In genomic region chr5:29388181-29388943, GRCm38 (mm10) we compare ENCODE assay signal across 9 mouse cellular contexts. TPM values are rescaled to one million over a fixed set of nuclear protein-coding genes. Genes with fewer than 3 reads are reported as not detected.
DNase-seq lines count a peak whose midpoint lies in the region; ATAC-seq and TF ChIP-seq lines count a peak whose summit lies in the region.
"Had no signal": no experiment of that assay in that cellular context is flagged by ENCODE, and none has a peak within 500 bp of the region (broad histone marks: within the 10 kb centered on the region; RNA-seq: fewer than 3 reads in every experiment).

No protein-coding gene starts in this region.

- WGBS in embryonic facial prominence, embryonic 14.5 days: 35% methylated on average over 7 of the region's 7 CpGs
- 37% methylated on average over 7 of the region's 7 CpGs for WGBS in heart, postnatal 0 days
- WGBS in lung, embryonic 16.5 days: 18% methylated on average over 7 of the region's 7 CpGs
- WGBS in hindbrain, postnatal 0 days: 44% methylated on average over 7 of the region's 7 CpGs

- DNase-seq in adrenal gland, adult 2 months: peak; percentile 32
- DNase-seq in adrenal gland, postnatal 25 days: no peak
- DNase-seq in embryonic facial prominence, embryonic 14.5 days (ENCODE audit: low spot score): peak; percentile 59
- peak; percentile 61 for DNase-seq in heart, postnatal 0 days (ENCODE audit: low spot score)
- no peak for DNase-seq in layer of hippocampus, adult 18-20 months (ENCODE audit: low spot score in 2 of 2)
- no peak for DNase-seq in hindbrain, postnatal 0 days (ENCODE audit: low spot score)
- DNase-seq: right cerebral cortex, adult 18-20 months had no signal

- no peaks in the 10 kb centered on the region for H3K4me1 ChIP-seq in embryonic facial prominence, embryonic 14.5 days (ENCODE audit: control insufficient read depth, insufficient read depth, low read length)
- no peaks in the 10 kb centered on the region for H3K4me1 ChIP-seq in heart, postnatal 0 days (ENCODE audit: control insufficient read depth, insufficient read depth)
- peaks cover 15% of the 10 kb centered on the region for H3K4me1 ChIP-seq in lung, embryonic 16.5 days (replicated peaks; ENCODE audit: control insufficient read depth, insufficient read depth, low read length)
- no peaks in the 10 kb centered on the region for H3K4me1 ChIP-seq in hindbrain, postnatal 0 days (ENCODE audit: insufficient read depth, low read length)

- peak; percentile 18; the same call in 1 of the 2 replicates for ATAC-seq in embryonic facial prominence, embryonic 14.5 days (ENCODE audit: low read depth)
- ATAC-seq in heart, postnatal 0 days (ENCODE audit: insufficient read depth, low read depth): peak; percentile 86
- peak; percentile 88 for ATAC-seq in lung, embryonic 16.5 days (ENCODE audit: low read depth)
- ATAC-seq in CD4-positive, CD25-positive, alpha-beta regulatory T cell, adult 4 months: no peak
- no peak for ATAC-seq in hindbrain, postnatal 0 days

- peak; percentile 87; the same call in 1 of the 2 replicates for TF ChIP-seq EP300 in heart, postnatal 0 days (IDR thresholded peaks at IDR 0.05; ENCODE audit: low read depth)

- TF ChIP-seq CTCF in heart, postnatal 0 days (IDR thresholded peaks at IDR 0.05; ENCODE audit: low read depth): no peak
- no peak for TF ChIP-seq CTCF in hindbrain, postnatal 0 days (IDR thresholded peaks at IDR 0.05; ENCODE audit: low read depth)

- H3K9ac ChIP-seq in embryonic facial prominence, embryonic 14.5 days (ENCODE audit: low read depth, low read length): no peak overlapping the region
- H3K9ac ChIP-seq in heart, postnatal 0 days (replicated peaks; ENCODE audit: low read depth, low read length): no peak overlapping the region
- H3K9ac ChIP-seq in lung, embryonic 16.5 days (ENCODE audit: low read length): peak overlapping the region; percentile 27; the same call in 1 of the 2 replicates
- no peak overlapping the region for H3K9ac ChIP-seq in hindbrain, postnatal 0 days (replicated peaks; ENCODE audit: low read length)

- no peak overlapping the region for H3K27ac ChIP-seq in embryonic facial prominence, embryonic 14.5 days (replicated peaks; ENCODE audit: low read depth, low read length)
- peak overlapping the region; percentile 85 for H3K27ac ChIP-seq in heart, postnatal 0 days (ENCODE audit: low read depth)
- peak overlapping the region; percentile 85 for H3K27ac ChIP-seq in lung, embryonic 16.5 days (ENCODE audit: low read length)
- no peak overlapping the region for H3K27ac ChIP-seq in hindbrain, postnatal 0 days

- H3K27me3 ChIP-seq in embryonic facial prominence, embryonic 14.5 days (replicated peaks; ENCODE audit: control insufficient read depth, insufficient read depth, low read length): no peaks in the 10 kb centered on the region
- H3K27me3 ChIP-seq in heart, postnatal 0 days (ENCODE audit: control insufficient read depth, insufficient read depth, low read length): no peaks in the 10 kb centered on the region
- no peaks in the 10 kb centered on the region for H3K27me3 ChIP-seq in lung, embryonic 16.5 days (ENCODE audit: control insufficient read depth, insufficient read depth, low read depth, low read length)
- no peaks in the 10 kb centered on the region for H3K27me3 ChIP-seq in hindbrain, postnatal 0 days (ENCODE audit: insufficient read depth, low read length)

- H3K36me3 ChIP-seq in embryonic facial prominence, embryonic 14.5 days (ENCODE audit: control insufficient read depth, insufficient read depth, low read length): no peaks in the 10 kb centered on the region
- no peaks in the 10 kb centered on the region for H3K36me3 ChIP-seq in heart, postnatal 0 days (replicated peaks; ENCODE audit: control insufficient read depth, insufficient read depth, low read length)
- no peaks in the 10 kb centered on the region for H3K36me3 ChIP-seq in lung, embryonic 16.5 days (ENCODE audit: control insufficient read depth, insufficient read depth, low read length)
- no peaks in the 10 kb centered on the region for H3K36me3 ChIP-seq in hindbrain, postnatal 0 days (ENCODE audit: insufficient read depth, low read length)

- no peaks in the 10 kb centered on the region for H3K9me3 ChIP-seq in embryonic facial prominence, embryonic 14.5 days (ENCODE audit: control insufficient read depth, low read length)
- no peaks in the 10 kb centered on the region for H3K9me3 ChIP-seq in heart, postnatal 0 days (replicated peaks; ENCODE audit: control insufficient read depth, low read length)
- H3K9me3 ChIP-seq in lung, embryonic 16.5 days (ENCODE audit: control insufficient read depth, low read length): no peaks in the 10 kb centered on the region
- H3K9me3 ChIP-seq in hindbrain, postnatal 0 days (ENCODE audit: low read length): no peaks in the 10 kb centered on the region

- H3K4me3 ChIP-seq in embryonic facial prominence, embryonic 14.5 days (ENCODE audit: low read depth, low read length): no peak overlapping the region
- no peak overlapping the region for H3K4me3 ChIP-seq in heart, postnatal 0 days (ENCODE audit: low read depth, low read length)
- no peak overlapping the region for H3K4me3 ChIP-seq in lung, embryonic 16.5 days (ENCODE audit: low read length)
- H3K4me3 ChIP-seq in hindbrain, postnatal 0 days (ENCODE audit: low read length): no peak overlapping the region

- no peak overlapping the region for H3K4me2 ChIP-seq in embryonic facial prominence, embryonic 14.5 days (ENCODE audit: low read depth, low read length)
- H3K4me2 ChIP-seq in heart, postnatal 0 days (ENCODE audit: low read depth, low read length): no peak overlapping the region
- peak overlapping the region; percentile 26 for H3K4me2 ChIP-seq in lung, embryonic 16.5 days (ENCODE audit: low read depth, low read length)
- H3K4me2 ChIP-seq in hindbrain, postnatal 0 days (ENCODE audit: low read depth, low read length): no peak overlapping the region

RNA-seq across cellular contexts. Expression of gene Lmbr1, which starts 10.2 kb away (rescaled TPM):
- total RNA-seq in adrenal gland, adult 2 months (2021): 10 to 100 TPM; 10.2 to 12.0 TPM
- 2.3 and 3.2 TPM in 2 replicates for polyA plus RNA-seq in adrenal gland, adult 2 months (2012; rRNA removed)
- total RNA-seq in adrenal gland, postnatal 25 days (2021): 9.9 and 11.8 TPM in 2 replicates
- 12.1 and 15.4 TPM in 2 replicates for polyA plus RNA-seq in embryonic facial prominence, embryonic 14.5 days (2014; fragmentation: Nextera tagmentation; extraction: Ambion mirVana)
- total RNA-seq in heart, postnatal 0 days (2014; rRNA removed; ENCODE audit: low replicate concordance): 18.2 and 28.4 TPM in 2 replicates
- polyA plus RNA-seq in heart, postnatal 0 days (2015; fragmentation: Nextera tagmentation; extraction: Ambion mirVana): 16.9 and 17.3 TPM in 2 replicates
- 10.4 and 10.7 TPM in 2 replicates for polyA plus RNA-seq in lung, embryonic 16.5 days (2015; fragmentation: Nextera tagmentation; extraction: Ambion mirVana)
- total RNA-seq in layer of hippocampus, adult 18-20 months (2021): 10 to 100 TPM; 29.3 to 29.5 TPM
- 1 to 10 TPM; 2.3 to 2.8 TPM for polyA plus RNA-seq in CD4-positive, CD25-positive, alpha-beta regulatory T cell, adult 4 months (2017; shearing (Covaris generic))
- total RNA-seq in hindbrain, postnatal 0 days (2014; rRNA removed): 31.2 and 34.0 TPM in 2 replicates
- 40.4 and 42.2 TPM in 2 replicates for polyA plus RNA-seq in hindbrain, postnatal 0 days (2015; fragmentation: Nextera tagmentation; extraction: Ambion mirVana)

RNA-seq across cellular contexts. Expression of gene Nom1, which starts 46.1 kb away (rescaled TPM):
- total RNA-seq in adrenal gland, adult 2 months (2021): 10 to 100 TPM; 25.9 to 34.9 TPM
- polyA plus RNA-seq in adrenal gland, adult 2 months (2012; rRNA removed): 2.7 and 2.8 TPM in 2 replicates
- total RNA-seq in adrenal gland, postnatal 25 days (2021): 31.4 and 45.8 TPM in 2 replicates
- 17.4 and 28.9 TPM in 2 replicates for polyA plus RNA-seq in embryonic facial prominence, embryonic 14.5 days (2014; fragmentation: Nextera tagmentation; extraction: Ambion mirVana)
- 3.0 and 19.9 TPM in 2 replicates for total RNA-seq in heart, postnatal 0 days (2014; rRNA removed; ENCODE audit: low replicate concordance)
- polyA plus RNA-seq in heart, postnatal 0 days (2015; fragmentation: Nextera tagmentation; extraction: Ambion mirVana): 11.0 and 12.4 TPM in 2 replicates
- 24.7 and 25.0 TPM in 2 replicates for polyA plus RNA-seq in lung, embryonic 16.5 days (2015; fragmentation: Nextera tagmentation; extraction: Ambion mirVana)
- total RNA-seq in layer of hippocampus, adult 18-20 months (2021): 10 to 100 TPM; 19.6 to 23.3 TPM
- polyA plus RNA-seq in CD4-positive, CD25-positive, alpha-beta regulatory T cell, adult 4 months (2017; shearing (Covaris generic)): 10 to 100 TPM; 10.8 to 17.2 TPM
- 7.4 and 24.3 TPM in 2 replicates for total RNA-seq in hindbrain, postnatal 0 days (2014; rRNA removed)
- polyA plus RNA-seq in hindbrain, postnatal 0 days (2015; fragmentation: Nextera tagmentation; extraction: Ambion mirVana): 14.0 and 16.5 TPM in 2 replicates

Comparison
In these comparisons a context has a peak if more than half of its experiments do, and no peak if none do; other contexts are left out.
1. DNase-seq: peak in adrenal gland, adult 2 months (single experiment), embryonic facial prominence, embryonic 14.5 days (single experiment) and heart, postnatal 0 days (single experiment); none in adrenal gland, postnatal 25 days (single experiment), layer of hippocampus, adult 18-20 months (0 of 2) and hindbrain, postnatal 0 days (single experiment).
2. ATAC-seq: peak in embryonic facial prominence, embryonic 14.5 days (single experiment), heart, postnatal 0 days (single experiment) and lung, embryonic 16.5 days (single experiment); none in CD4-positive, CD25-positive, alpha-beta regulatory T cell, adult 4 months (single experiment) and hindbrain, postnatal 0 days (single experiment).
3. H3K27ac ChIP-seq: peak in heart, postnatal 0 days (single experiment) and lung, embryonic 16.5 days (single experiment); none in embryonic facial prominence, embryonic 14.5 days (single experiment) and hindbrain, postnatal 0 days (single experiment).